Mouse (Mus musculus): ENCODE results near the gene Baz2b. TPM values are rescaled to one million over a fixed set of nuclear protein-coding genes. Genes with fewer than 3 reads are reported as not detected.

Gene Baz2b
- total RNA-seq, 2 experiments from 2014 or later: 64.2 to 67.9 TPM

DNA sequence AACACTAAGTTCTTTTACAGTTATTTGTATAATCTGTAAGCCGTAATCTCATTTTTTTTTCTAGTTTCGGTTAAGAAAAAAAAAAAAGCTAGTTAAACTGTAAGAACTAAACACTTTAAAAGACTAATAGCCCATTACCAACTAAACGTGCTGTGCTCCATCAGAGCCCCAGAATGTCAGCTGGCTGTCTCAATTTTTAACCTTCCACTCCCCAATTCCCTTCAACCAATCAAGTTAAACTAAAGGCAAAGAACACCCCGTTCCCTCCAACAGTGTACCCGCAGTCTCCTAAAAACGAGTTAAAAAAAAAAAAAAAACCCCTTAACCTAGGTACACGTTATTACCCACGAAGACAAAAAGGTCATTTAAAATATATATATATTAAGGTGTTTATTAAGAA lies 83.3 kb downstream of the Baz2b start:
- Histone ChIP-seq H3K27ac (no peak overlapping the region; the same call in 1 of the 2 replicates), H3K4me3 (peak overlapping the region; percentile 90)
- intact Hi-C loops (cut with DNase I): no loop called here
- DNase-seq (ENCODE audit: extremely low spot score in 1 of 2, low spot score in 2 of 2): no peak
- no peak for TF ChIP-seq CTCF (IDR thresholded peaks at IDR 0.05)

DNA sequence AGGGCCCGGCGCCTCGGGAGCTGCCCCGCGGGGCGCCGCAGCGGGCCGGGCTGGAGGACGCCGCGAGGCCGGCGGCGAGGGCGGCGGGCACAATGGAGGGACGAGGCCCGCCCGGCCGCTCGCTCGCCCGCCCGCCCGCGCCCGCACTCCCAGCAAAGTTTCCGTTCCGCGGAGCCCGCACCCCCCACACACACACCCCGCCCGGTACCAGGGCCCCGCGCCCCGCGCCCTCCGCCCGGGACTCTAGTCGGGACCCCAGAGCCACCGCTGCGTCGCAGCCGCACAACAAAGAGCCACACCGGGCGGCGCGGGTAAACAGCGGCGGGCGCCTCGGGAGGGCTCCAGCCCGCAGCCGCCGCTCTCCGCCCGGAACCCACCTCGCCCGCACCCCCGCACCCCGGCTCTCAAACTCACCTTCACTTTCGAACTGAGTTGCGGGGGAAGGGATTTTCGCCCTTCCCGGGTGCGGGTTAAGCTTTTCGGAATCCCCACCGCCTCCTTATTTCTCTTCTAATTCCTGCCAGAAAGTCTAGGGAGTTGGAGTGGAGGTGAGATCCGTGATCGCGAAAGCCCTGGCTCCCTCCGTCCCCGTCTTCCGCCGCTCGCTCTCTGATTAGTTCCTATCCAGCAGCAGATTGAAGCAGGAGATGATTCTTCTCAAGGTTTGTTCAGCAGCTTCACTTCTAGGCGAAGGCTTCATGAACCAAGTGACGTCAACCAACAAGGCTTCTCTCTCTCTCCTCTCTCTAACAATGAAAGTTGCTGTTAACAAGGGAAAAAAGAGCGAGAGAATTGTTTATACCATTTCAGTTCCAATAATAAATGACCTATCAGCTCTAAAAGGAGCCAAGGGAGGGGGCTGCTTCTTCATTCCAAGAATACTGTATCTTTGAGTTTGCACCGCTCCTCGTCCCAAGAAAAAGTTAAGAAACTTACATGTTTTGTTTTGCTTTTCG lies 84.3 kb downstream of the Baz2b start:
- TF ChIP-seq CTCF (IDR thresholded peaks at IDR 0.05): no peak

DNA sequence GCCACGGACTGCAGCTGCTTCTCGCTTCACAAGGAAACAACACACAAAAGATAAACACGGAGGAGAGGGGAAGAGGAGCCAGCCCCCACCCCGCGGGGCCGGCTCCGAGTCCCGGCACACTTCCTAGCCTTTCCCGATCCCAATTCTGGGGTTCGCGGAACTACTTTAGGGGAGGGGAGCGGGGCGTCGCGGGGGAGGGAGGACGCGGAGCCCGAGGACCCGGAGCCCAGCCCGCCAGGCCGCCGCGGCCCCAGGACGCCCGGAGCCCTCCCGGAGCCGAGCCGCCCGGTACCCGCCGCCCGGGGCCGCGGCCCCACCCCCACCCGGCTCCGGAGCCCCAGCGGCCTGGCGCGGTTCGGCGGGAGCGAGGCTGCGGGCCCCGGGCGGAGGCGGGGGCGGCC lies 85.0 kb downstream of the Baz2b start:
- H3K4me3 ChIP-seq: peak overlapping the region; percentile 61
- intact Hi-C loops (cut with DNase I): loop anchor here (2.0 to 5.0 kb wide), 2 partner anchors 84 to 87 kb away; partner anchors contain the start of genes Baz2b and March7
- peak overlapping the region; percentile 82 for H3K27ac ChIP-seq
- DNase-seq (ENCODE audit: extremely low spot score in 1 of 2, low spot score in 2 of 2): peak; percentile 38
- no peak for TF ChIP-seq CTCF (IDR thresholded peaks at IDR 0.05)

More for the DNA sequence above, 84.3 kb downstream of the Baz2b start:
- Histone ChIP-seq H3K4me3 (peak overlapping the region; percentile 90), H3K27ac (peak overlapping the region; percentile 95)
- intact Hi-C loops (cut with DNase I): loop anchor here (2.0 kb wide), 1 partner anchor 83 kb away; the partner anchor contains the start of genes Baz2b and March7
- DNase-seq (ENCODE audit: extremely low spot score in 1 of 2, low spot score in 2 of 2): peak; percentile 43 to 46

DNA sequence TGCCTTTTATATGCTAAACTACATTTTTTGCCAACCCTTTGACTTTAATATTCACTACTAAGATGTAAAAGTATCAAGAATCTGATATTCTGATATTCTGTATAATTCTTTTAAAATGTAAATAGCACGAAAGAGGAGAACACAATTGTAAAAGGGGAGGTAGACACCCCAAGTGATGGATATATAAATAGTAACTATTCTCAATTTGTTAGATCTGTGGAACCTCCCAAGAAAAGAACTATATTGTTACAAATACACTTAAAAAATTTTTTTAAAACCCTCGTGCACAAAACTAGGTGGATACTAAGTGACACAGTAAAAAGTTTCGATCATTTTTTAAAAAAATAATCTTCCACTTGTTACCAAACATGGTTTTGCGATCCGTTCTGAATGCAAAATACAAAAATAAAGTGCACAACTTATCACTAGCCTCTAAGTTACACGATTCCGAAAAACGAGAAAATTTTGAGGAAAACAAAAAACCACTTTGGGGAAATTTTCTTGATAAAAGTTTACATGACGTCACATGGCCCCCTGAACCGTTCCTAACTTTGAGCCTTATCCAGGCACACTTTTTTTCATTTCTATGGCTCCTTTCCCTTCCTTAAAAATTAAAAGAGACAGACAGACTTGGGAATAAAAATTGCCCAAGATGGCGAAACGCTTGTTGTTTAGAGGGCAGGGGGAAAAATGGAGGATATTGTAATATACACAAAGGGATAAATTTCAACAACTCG lies 85.6 kb downstream of the Baz2b start:
- Histone ChIP-seq H3K27ac (peak overlapping the region; percentile 82), H3K4me3 (peak overlapping the region; percentile 61)
- no peak for TF ChIP-seq CTCF (IDR thresholded peaks at IDR 0.05)
- DNase-seq (ENCODE audit: extremely low spot score in 1 of 2, low spot score in 2 of 2): no peak
- intact Hi-C loops (cut with DNase I): loop anchor here (2.0 to 5.0 kb wide), 3 partner anchors 41 to 87 kb away; partner anchors contain the start of genes Baz2b and March7

DNA sequence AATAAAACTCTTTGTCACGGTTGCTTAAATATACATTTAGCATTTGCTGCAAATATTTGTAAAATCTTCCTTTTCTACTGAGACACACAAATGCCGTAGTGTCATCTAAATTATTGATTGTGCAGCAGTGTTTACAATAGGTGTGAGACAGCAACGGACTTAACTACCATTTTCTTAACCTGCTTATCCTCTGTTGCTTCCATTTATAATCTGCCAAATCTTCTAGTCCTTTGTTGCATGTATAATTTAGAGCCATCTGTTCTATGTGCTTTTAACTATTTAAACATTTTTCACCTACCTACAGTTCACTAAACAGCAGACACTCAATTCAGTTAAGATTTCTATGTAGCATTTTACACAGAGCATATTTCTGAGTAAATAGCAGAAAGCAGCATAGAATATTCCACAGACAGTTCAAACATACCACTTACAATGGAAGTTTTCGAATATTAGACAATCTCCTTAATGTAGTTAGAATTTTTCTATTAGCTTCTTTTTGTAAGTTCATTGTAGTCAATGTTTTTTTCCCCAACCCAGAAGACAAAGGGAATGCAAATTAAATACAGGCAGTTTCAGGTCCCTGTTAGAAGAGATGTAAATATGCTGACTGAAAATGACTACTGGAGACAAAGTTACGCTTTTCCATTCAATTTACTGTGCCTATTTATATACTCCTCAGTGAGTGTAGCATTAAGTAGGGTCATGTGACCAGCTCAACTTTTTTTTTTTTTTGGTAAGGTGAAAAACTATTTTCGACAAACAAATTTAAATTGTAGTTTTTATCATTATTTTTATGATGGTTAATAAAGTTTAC lies 86.4 kb downstream of the Baz2b start:
- Histone ChIP-seq H3K27ac (no peak overlapping the region), H3K4me3 (peak overlapping the region; percentile 61; the same call in 1 of the 2 replicates)
- no peak for DNase-seq (ENCODE audit: extremely low spot score in 1 of 2, low spot score in 2 of 2)
- no peak for TF ChIP-seq CTCF (IDR thresholded peaks at IDR 0.05)
- intact Hi-C loops (cut with DNase I): loop anchor here (2.0 to 5.0 kb wide), 2 partner anchors 40 to 86 kb away; no protein-coding TSS in a partner anchor

DNA sequence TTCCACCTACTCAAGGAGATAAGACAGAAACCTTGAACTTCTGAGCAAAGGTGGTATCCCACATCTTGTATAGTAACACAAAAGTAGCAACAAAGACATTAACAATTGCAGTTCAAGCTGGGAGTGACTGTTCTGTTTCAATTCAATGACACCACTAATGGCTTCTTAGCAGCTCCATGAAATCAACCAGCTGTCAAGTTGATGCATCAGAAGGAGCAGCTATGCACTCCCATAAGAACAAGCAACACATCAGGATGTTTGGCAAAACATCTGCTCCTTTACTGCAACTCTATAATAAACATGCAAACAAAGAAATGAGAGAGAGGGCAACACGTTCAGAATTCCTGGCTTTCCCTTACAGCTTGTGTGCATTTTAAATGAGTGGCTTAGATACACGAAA lies 87.5 kb downstream of the Baz2b start:
- Histone ChIP-seq H3K4me3 (no peak overlapping the region), H3K27ac (no peak overlapping the region)
- TF ChIP-seq CTCF (IDR thresholded peaks at IDR 0.05): no peak
- DNase-seq (ENCODE audit: extremely low spot score in 1 of 2, low spot score in 2 of 2): no peak
- intact Hi-C loops (cut with DNase I): loop anchor here (2.0 to 5.0 kb wide), 2 partner anchors 39 to 85 kb away; no protein-coding TSS in a partner anchor

DNA sequence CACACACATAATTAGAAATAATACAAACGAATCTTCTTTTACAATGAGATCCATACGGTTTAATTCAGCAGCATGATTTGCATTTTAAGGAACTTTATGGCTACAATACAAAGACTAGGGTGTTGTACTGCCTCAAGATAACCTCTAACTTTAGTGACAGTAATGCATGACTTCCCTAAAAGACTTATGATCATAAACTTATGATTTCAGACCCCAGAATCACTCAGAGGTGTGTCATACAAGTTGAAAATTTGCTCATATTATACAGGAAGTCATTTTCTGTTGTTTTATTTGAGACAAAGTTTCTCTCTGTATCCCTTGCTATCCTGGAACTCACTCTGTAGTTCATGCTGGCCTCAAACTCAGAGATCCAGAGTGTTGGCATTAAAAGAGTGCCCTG lies 89.0 kb downstream of the Baz2b start:
- H3K27ac ChIP-seq: no peak overlapping the region
- intact Hi-C loops (cut with DNase I): loop anchor here (5.0 kb wide), 1 partner anchor 83 kb away; no protein-coding TSS in a partner anchor
- no peak for DNase-seq (ENCODE audit: extremely low spot score in 1 of 2, low spot score in 2 of 2)
- H3K4me3 ChIP-seq: no peak overlapping the region
- no peak for TF ChIP-seq CTCF (IDR thresholded peaks at IDR 0.05)

DNA sequence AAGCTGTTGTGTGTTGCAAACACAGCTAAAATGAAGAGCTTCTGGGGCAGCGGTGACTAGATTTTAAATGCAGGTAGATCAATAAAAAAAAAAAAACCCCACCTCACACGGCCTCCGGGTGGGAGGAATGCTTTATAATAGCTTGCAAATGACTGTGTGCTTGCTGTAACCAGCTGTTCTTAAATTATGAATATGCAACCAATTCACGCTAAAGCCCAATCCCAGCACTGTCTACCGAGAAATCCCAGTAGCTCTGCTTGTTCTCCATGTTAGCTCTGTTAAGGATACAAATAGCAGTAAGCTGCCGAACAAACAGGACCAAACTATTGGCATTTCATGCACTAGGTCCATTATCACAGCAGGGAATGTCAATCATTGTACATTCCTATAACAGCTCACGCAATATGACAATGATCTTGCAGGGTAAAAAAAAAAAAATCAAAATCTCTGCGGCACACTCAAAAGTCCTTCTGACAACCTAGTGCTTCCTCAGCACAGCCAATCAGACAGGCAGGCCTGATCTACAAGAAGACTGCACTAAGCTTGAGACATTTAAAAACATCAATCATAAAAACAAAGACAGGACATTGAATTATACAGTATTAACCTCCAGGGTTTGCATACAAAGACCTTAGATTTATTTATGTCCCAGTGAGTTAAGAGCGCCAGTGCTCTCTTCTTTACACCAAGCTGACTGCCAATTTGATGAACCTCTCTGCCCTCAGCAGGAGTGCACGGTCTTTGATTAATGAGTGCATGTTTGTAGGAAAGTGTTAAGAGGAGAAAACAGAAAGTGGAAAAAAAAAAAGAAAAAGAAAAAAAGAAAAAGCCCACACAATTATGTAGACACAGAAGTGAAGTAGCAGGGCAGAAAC lies 90.7 kb downstream of the Baz2b start:
- intact Hi-C loops (cut with DNase I): no loop called here
- DNase-seq (ENCODE audit: extremely low spot score in 1 of 2, low spot score in 2 of 2): no peak
- H3K4me3 ChIP-seq: no peak overlapping the region
- TF ChIP-seq CTCF (IDR thresholded peaks at IDR 0.05): no peak
- H3K27ac ChIP-seq: no peak overlapping the region

DNA sequence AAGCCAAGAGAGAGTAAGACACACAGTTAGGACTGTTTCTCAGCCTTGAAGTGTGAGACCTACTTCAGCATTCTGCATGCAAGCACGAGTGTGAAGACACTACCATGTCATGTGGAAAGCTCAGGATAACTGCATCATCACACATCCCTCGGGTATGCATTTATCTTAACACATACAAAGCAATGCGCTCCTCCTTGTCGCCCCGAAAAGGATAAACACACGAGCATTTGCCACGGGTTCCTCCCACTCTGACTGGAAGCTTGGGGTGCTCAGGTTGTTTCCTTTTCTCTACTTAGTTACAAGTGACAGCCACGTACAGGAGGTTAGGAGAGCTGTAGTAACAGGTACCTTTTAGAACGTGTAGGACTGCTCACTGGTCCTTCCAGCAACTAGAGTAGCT lies 91.8 kb downstream of the Baz2b start:
- Histone ChIP-seq H3K27ac (no peak overlapping the region), H3K4me3 (no peak overlapping the region)
- intact Hi-C loops (cut with DNase I): no loop called here
- TF ChIP-seq CTCF (IDR thresholded peaks at IDR 0.05): no peak
- DNase-seq (ENCODE audit: extremely low spot score in 1 of 2, low spot score in 2 of 2): no peak

DNA sequence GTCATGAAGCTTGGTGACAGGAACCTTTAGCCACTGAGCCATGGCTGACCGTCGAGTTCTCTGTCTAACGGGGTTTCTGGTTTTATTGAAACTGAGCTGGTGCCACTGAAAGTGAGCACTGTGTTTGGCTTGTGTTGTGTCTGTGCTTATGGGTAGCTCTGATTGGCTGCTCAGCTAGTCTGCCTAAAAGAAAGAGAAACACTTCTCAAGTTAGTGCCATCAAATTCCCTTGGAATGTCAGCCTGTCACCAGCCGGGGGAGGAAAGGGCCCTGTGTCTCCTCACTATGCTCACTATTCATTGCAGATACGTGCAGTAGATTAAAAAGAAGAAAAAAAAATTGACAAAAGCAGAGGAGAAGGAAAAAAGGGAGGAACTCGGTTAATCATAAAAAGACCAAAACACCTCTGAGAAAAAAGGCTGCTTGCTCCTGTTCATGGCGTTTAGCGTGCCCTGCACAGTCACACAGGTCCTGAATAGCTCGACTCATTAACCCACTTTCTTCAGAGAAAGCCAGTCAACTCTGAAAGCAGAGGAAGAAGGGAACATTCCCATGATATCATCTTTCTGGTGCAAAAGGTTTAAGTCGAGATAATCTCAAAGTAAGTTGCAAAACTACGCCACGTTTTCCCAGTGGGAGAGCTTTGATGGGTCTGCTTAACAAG lies 93.6 kb downstream of the Baz2b start:
- intact Hi-C loops (cut with DNase I): no loop called here
- H3K27ac ChIP-seq: no peak overlapping the region
- TF ChIP-seq CTCF (IDR thresholded peaks at IDR 0.05): no peak
- no peak overlapping the region for H3K4me3 ChIP-seq
- DNase-seq (ENCODE audit: extremely low spot score in 1 of 2, low spot score in 2 of 2): no peak
